In genomic region chr8:95242099-95242825, GRCm38 (mm10) we compare ENCODE assay signal across 9 mouse cellular contexts. TPM values are rescaled to one million over a fixed set of nuclear protein-coding genes. Genes with fewer than 3 reads are reported as not detected.
DNase-seq lines count a peak whose midpoint lies in the region; ATAC-seq and TF ChIP-seq lines count a peak whose summit lies in the region.
"Had no signal": no experiment of that assay in that cellular context is flagged by ENCODE, and none has a peak within 500 bp of the region (broad histone marks: within the 10 kb centered on the region; RNA-seq: fewer than 3 reads in every experiment).

No protein-coding gene starts in this region.

- peak overlapping the region; percentile 99 for H3K27ac ChIP-seq in forebrain, embryonic 14.5 days (ENCODE audit: low read depth, low read length)
- H3K27ac ChIP-seq in liver, embryonic 14.5 days: no peak overlapping the region
- H3K27ac ChIP-seq in midbrain, postnatal 0 days (ENCODE audit: low read depth, low read length): peak overlapping the region; percentile 85

- intact Hi-C loops in left cerebral cortex, postnatal 14 days (cut with DNase I): no loop called here

- no peaks in the 10 kb centered on the region for H3K36me3 ChIP-seq in forebrain, embryonic 14.5 days (ENCODE audit: control insufficient read depth, insufficient read depth, low read length)
- H3K36me3 ChIP-seq in liver, embryonic 14.5 days (replicated peaks; ENCODE audit: control insufficient read depth, insufficient read depth, low read depth): no peaks in the 10 kb centered on the region
- H3K36me3 ChIP-seq in midbrain, postnatal 0 days (ENCODE audit: insufficient read depth, low read length): no peaks in the 10 kb centered on the region

- no peak for TF ChIP-seq EP300 in liver, embryonic 14.5 days (IDR thresholded peaks at IDR 0.05; ENCODE audit: low read depth)

- H3K4me3 ChIP-seq in forebrain, embryonic 14.5 days (ENCODE audit: low read depth, low read length): no peak overlapping the region
- H3K4me3 ChIP-seq in liver, embryonic 14.5 days (ENCODE audit: insufficient read depth in 1 of 2, low read depth in 2 of 2, low read length in 2 of 2): no peak overlapping the region
- no peak overlapping the region for H3K4me3 ChIP-seq in midbrain, postnatal 0 days (ENCODE audit: low read depth, low read length)

- peaks cover 39% of the 10 kb centered on the region for H3K4me1 ChIP-seq in forebrain, embryonic 14.5 days (ENCODE audit: control insufficient read depth, insufficient read depth, low read length)
- H3K4me1 ChIP-seq in liver, embryonic 14.5 days (replicated peaks; ENCODE audit: control insufficient read depth in 2 of 2, insufficient read depth in 2 of 2, low read length in 1 of 2): peaks cover 0 to 4% of the 10 kb centered on the region in 2 experiments; a peak in 1 of 4 replicates
- H3K4me1 ChIP-seq in midbrain, postnatal 0 days (ENCODE audit: insufficient read depth, low read length): peaks cover 7% of the 10 kb centered on the region; the same call in 1 of the 2 replicates

- no peak for TF ChIP-seq POLR2A in brain, embryonic 14.5 days (IDR thresholded peaks at IDR 0.05; ENCODE audit: borderline replicate concordance, extremely low read depth, insufficient read depth, insufficient read length, poor library complexity, severe bottlenecking)

- no peak for ATAC-seq in forebrain, embryonic 14.5 days
- ATAC-seq in liver, embryonic 14.5 days (ENCODE audit: insufficient read depth): peak; percentile 58
- ATAC-seq in midbrain, postnatal 0 days (ENCODE audit: low FRiP score): no peak
- no peak for ATAC-seq in CD4-positive, CD25-positive, alpha-beta regulatory T cell, adult 4 months

- H3K9me3 ChIP-seq in forebrain, embryonic 14.5 days (replicated peaks; ENCODE audit: control insufficient read depth, low read length): no peaks in the 10 kb centered on the region
- no peaks in the 10 kb centered on the region for H3K9me3 ChIP-seq in liver, embryonic 14.5 days (ENCODE audit: control insufficient read depth, low read length)
- H3K9me3 ChIP-seq in midbrain, postnatal 0 days (ENCODE audit: low read length): no peaks in the 10 kb centered on the region

- 80% methylated on average over 26 of the region's 26 CpGs for WGBS in forebrain, embryonic 14.5 days
- WGBS in liver, embryonic 14.5 days (ENCODE audit: insufficient replicate concordance): 69% methylated on average over 26 of the region's 26 CpGs
- WGBS in midbrain, postnatal 0 days: 84% methylated on average over 26 of the region's 26 CpGs

- H3K9ac ChIP-seq in forebrain, embryonic 14.5 days (ENCODE audit: low read length): no peak overlapping the region
- H3K9ac ChIP-seq in liver, embryonic 14.5 days (replicated peaks): no peak overlapping the region
- no peak overlapping the region for H3K9ac ChIP-seq in midbrain, postnatal 0 days (replicated peaks; ENCODE audit: low read length, poor library complexity, severe bottlenecking)

- no peaks in the 10 kb centered on the region for H3K27me3 ChIP-seq in forebrain, embryonic 14.5 days (replicated peaks; ENCODE audit: control insufficient read depth, insufficient read depth, low read length)
- H3K27me3 ChIP-seq in liver, embryonic 14.5 days (ENCODE audit: control insufficient read depth, insufficient read depth, low read length): no peaks in the 10 kb centered on the region
- no peaks in the 10 kb centered on the region for H3K27me3 ChIP-seq in midbrain, postnatal 0 days (ENCODE audit: insufficient read depth, low read length)

- peak; percentile 34 for DNase-seq in brain, embryonic 14.5 days (ENCODE audit: low read depth)
- DNase-seq in forebrain, embryonic 14.5 days (ENCODE audit: low spot score): peak; percentile 8
- DNase-seq in liver, embryonic 14.5 days (ENCODE audit: low read depth in 3 of 3, low spot score in 3 of 3): peak in 1 of 3 experiments; percentile 17
- no peak for DNase-seq in midbrain, postnatal 0 days (ENCODE audit: low spot score)
- DNase-seq in spleen, postnatal 14 days (ENCODE audit: low spot score in 2 of 2): no peak
- DNase-seq in left cerebral cortex, postnatal 14 days (ENCODE audit: low spot score in 2 of 2): no peak
- DNase-seq: gastrocnemius, postnatal 10 days; lung, adult 2 months had no signal

- peak overlapping the region; percentile 19; the same call in 1 of the 2 replicates for H3K4me2 ChIP-seq in forebrain, embryonic 14.5 days (ENCODE audit: low read length)
- H3K4me2 ChIP-seq in liver, embryonic 14.5 days (ENCODE audit: low read depth): no peak overlapping the region
- H3K4me2 ChIP-seq in midbrain, postnatal 0 days (ENCODE audit: low read depth, low read length, poor library complexity, severe bottlenecking): no peak overlapping the region

- TF ChIP-seq CTCF in brain, embryonic 14.5 days (IDR thresholded peaks at IDR 0.05; ENCODE audit: borderline replicate concordance, extremely low read depth, insufficient read depth, insufficient read length): no peak
- no peak for TF ChIP-seq CTCF in liver, embryonic 14.5 days (IDR thresholded peaks at IDR 0.05; ENCODE audit: low read depth)
- no peak for TF ChIP-seq CTCF in midbrain, postnatal 0 days (IDR thresholded peaks at IDR 0.05)

RNA-seq across cellular contexts. Expression of gene Kifc3, which starts 39.6 kb away (rescaled TPM):
- polyA plus RNA-seq in brain, embryonic 14.5 days (2012; rRNA removed): 26.3 and 31.1 TPM in 2 replicates
- polyA plus RNA-seq in forebrain, embryonic 14.5 days (2014; fragmentation: Nextera tagmentation; extraction: Ambion mirVana): 8.9 and 10.7 TPM in 2 replicates
- 4.0 and 4.6 TPM in 2 replicates for polyA plus RNA-seq in liver, embryonic 14.5 days (2012; rRNA removed)
- 2.5 and 4.3 TPM in 2 replicates for polyA plus RNA-seq in liver, embryonic 14.5 days (2014; fragmentation: Nextera tagmentation; extraction: Ambion mirVana)
- total RNA-seq in midbrain, postnatal 0 days (2014; rRNA removed): 57.0 and 60.6 TPM in 2 replicates
- polyA plus RNA-seq in midbrain, postnatal 0 days (2015; fragmentation: Nextera tagmentation; extraction: Ambion mirVana): 37.3 and 38.9 TPM in 2 replicates
- not detected for polyA plus RNA-seq in CD4-positive, CD25-positive, alpha-beta regulatory T cell, adult 4 months (2017; shearing (Covaris generic))
- total RNA-seq in left cerebral cortex, postnatal 14 days (2021): 10 to 100 TPM; 52.9 to 60.3 TPM

Comparison
In these comparisons a context has a peak if more than half of its experiments do, and no peak if none do; other contexts are left out.
1. DNase-seq: peak in brain, embryonic 14.5 days (single experiment) and forebrain, embryonic 14.5 days (single experiment); none in midbrain, postnatal 0 days (single experiment), spleen, postnatal 14 days (0 of 2) and left cerebral cortex, postnatal 14 days (0 of 2).